Mouse (Mus musculus): ENCODE data around the gene Mc1r. TPM values are rescaled to one million over a fixed set of nuclear protein-coding genes. Genes with fewer than 3 reads are reported as not detected.
A peak's percentile ranks its signal among the peaks of the same experiment; 100 is the strongest.
"Not testable (repeated sequence)": the region's sequence is repeated elsewhere in the genome, so short reads cannot be mapped to it uniquely, and the experiment has no call there.

Mc1r gene
- total RNA-seq, 1 experiment from 2014 or later: not detected

GRCm38 (mm10) chr8:123410049-123410587 lies 3.2 kb downstream of the Mc1r start:
- no peak for ATAC-seq (replicated peaks; ENCODE audit: insufficient number of reproducible peaks, low FRiP score, low TSS enrichment, poor library complexity, severe bottlenecking)

GRCm38 (mm10) chr8:123410788-123411187 lies 3.9 kb downstream of the Mc1r start:
- no peak for ATAC-seq (replicated peaks; ENCODE audit: insufficient number of reproducible peaks, low FRiP score, low TSS enrichment, poor library complexity, severe bottlenecking)

- ATAC-seq (replicated peaks; ENCODE audit: insufficient number of reproducible peaks, low FRiP score, low TSS enrichment, poor library complexity, severe bottlenecking): peak; percentile 42; the same call in 1 of the 2 replicates
Observed at GRCm38 (mm10) chr8:123411246-123411645, 4.3 kb downstream of the Mc1r start, which contains the start of gene Tubb3. TSS of gene Tubb3 (plus strand) at chr8:123411424.

GRCm38 (mm10) chr8:123411781-123412327 lies 4.9 kb downstream of the Mc1r start:
- no peak for ATAC-seq (replicated peaks; ENCODE audit: insufficient number of reproducible peaks, low FRiP score, low TSS enrichment, poor library complexity, severe bottlenecking)

GRCm38 (mm10) chr8:123412560-123413170 lies 5.8 kb downstream of the Mc1r start:
- peak; percentile 58 for ATAC-seq (replicated peaks; ENCODE audit: insufficient number of reproducible peaks, low FRiP score, low TSS enrichment, poor library complexity, severe bottlenecking)

GRCm38 (mm10) chr8:123414255-123414654 lies 7.3 kb downstream of the Mc1r start:
- ATAC-seq (replicated peaks; ENCODE audit: insufficient number of reproducible peaks, low FRiP score, low TSS enrichment, poor library complexity, severe bottlenecking): no peak

- ATAC-seq (replicated peaks; ENCODE audit: insufficient number of reproducible peaks, low FRiP score, low TSS enrichment, poor library complexity, severe bottlenecking): not testable (repeated sequence)
Observed at GRCm38 (mm10) chr8:123414997-123415696, 8.2 kb downstream of the Mc1r start.

GRCm38 (mm10) chr8:123415967-123416943 lies 9.3 kb downstream of the Mc1r start:
- ATAC-seq (replicated peaks; ENCODE audit: insufficient number of reproducible peaks, low FRiP score, low TSS enrichment, poor library complexity, severe bottlenecking): no peak

- ATAC-seq (replicated peaks; ENCODE audit: insufficient number of reproducible peaks, low FRiP score, low TSS enrichment, poor library complexity, severe bottlenecking): no peak
Observed at GRCm38 (mm10) chr8:123416944-123417555, 10.1 kb downstream of the Mc1r start.

GRCm38 (mm10) chr8:123419711-123420110 lies 12.8 kb downstream of the Mc1r start:
- no peak for ATAC-seq (replicated peaks; ENCODE audit: insufficient number of reproducible peaks, low FRiP score, low TSS enrichment, poor library complexity, severe bottlenecking)

GRCm38 (mm10) chr8:123420525-123421281 lies 13.8 kb downstream of the Mc1r start:
- no peak for ATAC-seq (replicated peaks; ENCODE audit: insufficient number of reproducible peaks, low FRiP score, low TSS enrichment, poor library complexity, severe bottlenecking)

- no peak for ATAC-seq (replicated peaks; ENCODE audit: insufficient number of reproducible peaks, low FRiP score, low TSS enrichment, poor library complexity, severe bottlenecking)
Observed at GRCm38 (mm10) chr8:123421325-123421724, 14.4 kb downstream of the Mc1r start.

GRCm38 (mm10) chr8:123422056-123422780 lies 15.3 kb downstream of the Mc1r start:
- ATAC-seq (replicated peaks; ENCODE audit: insufficient number of reproducible peaks, low FRiP score, low TSS enrichment, poor library complexity, severe bottlenecking): peak; percentile 71

- ATAC-seq (replicated peaks; ENCODE audit: insufficient number of reproducible peaks, low FRiP score, low TSS enrichment, poor library complexity, severe bottlenecking): no peak
Observed at GRCm38 (mm10) chr8:123422781-123423159, 15.9 kb downstream of the Mc1r start.

GRCm38 (mm10) chr8:123423441-123423840 lies 16.5 kb downstream of the Mc1r start, which contains the start of gene Def8:
TSS of gene Def8 (plus strand) at chr8:123423527.
- no peak for ATAC-seq (replicated peaks; ENCODE audit: insufficient number of reproducible peaks, low FRiP score, low TSS enrichment, poor library complexity, severe bottlenecking)

- ATAC-seq (replicated peaks; ENCODE audit: insufficient number of reproducible peaks, low FRiP score, low TSS enrichment, poor library complexity, severe bottlenecking): no peak
Observed at GRCm38 (mm10) chr8:123426511-123427509, 19.9 kb downstream of the Mc1r start.

Data from monocyte, adult 5-6 weeks (primary cell).